Mouse (Mus musculus): ENCODE measurements around the gene Alg10b. TPM values are rescaled to one million over a fixed set of nuclear protein-coding genes. Genes with fewer than 3 reads are reported as not detected.
"Not testable (repeated sequence)": the region's sequence is repeated elsewhere in the genome, so short reads cannot be mapped to it uniquely, and the experiment has no call there.

Alg10b gene
- 38.6 and 39.1 TPM in 2 replicates for polyA plus RNA-seq (2015; fragmentation: Nextera tagmentation; extraction: Ambion mirVana)

GRCm38 (mm10) chr15:90223969-90224750 is at the start of gene Alg10b:
Alg10b (plus strand) TSS chr15:90224311.
- Histone ChIP-seq H3K9me3 (replicated peaks) (no peaks in the 10 kb centered on the region), H3K4me1 (peaks cover 22% of the 10 kb centered on the region), H3K36me3 (peaks cover 20% of the 10 kb centered on the region), H3K27me3 (replicated peaks) (no peaks in the 10 kb centered on the region), H3K4me2 (peak within 1 kb of the TSS; percentile 81), H3K27ac (replicated peaks) (peak within 1 kb of the TSS; percentile 90), H3K9ac (replicated peaks) (peak within 1 kb of the TSS; percentile 81), H3K4me3 (replicated peaks) (peak within 1 kb of the TSS; percentile 82)
- ATAC-seq (ENCODE audit: low FRiP score), result peak; percentile 100
- WGBS, result under 1% methylated on average over 54 of the region's 59 CpGs

- not testable (repeated sequence) for H3K4me3 ChIP-seq (replicated peaks); H3K9ac ChIP-seq (replicated peaks); H3K27ac ChIP-seq (replicated peaks); H3K4me2 ChIP-seq; H3K4me1 ChIP-seq; H3K9me3 ChIP-seq (replicated peaks); H3K36me3 ChIP-seq; H3K27me3 ChIP-seq (replicated peaks); ATAC-seq (ENCODE audit: low FRiP score)
- 84% methylated on average over 8 of the region's 8 CpGs for WGBS
Measured at GRCm38 (mm10) chr15:90183108-90183507, 41.0 kb upstream of the Alg10b start.

GRCm38 (mm10) chr15:90183511-90183910 is 40.6 kb upstream of the Alg10b start:
- no peak overlapping the region for H3K9ac ChIP-seq (replicated peaks)
- no peak for ATAC-seq (ENCODE audit: low FRiP score)
- H3K4me2 ChIP-seq, result no peak overlapping the region
- H3K27me3 ChIP-seq (replicated peaks), result no peaks in the 10 kb centered on the region
- H3K27ac ChIP-seq (replicated peaks), result no peak overlapping the region
- no peak overlapping the region for H3K4me3 ChIP-seq (replicated peaks)
- no peaks in the 10 kb centered on the region for H3K36me3 ChIP-seq
- no peaks in the 10 kb centered on the region for H3K4me1 ChIP-seq
- WGBS, result 90% methylated on average over 6 of the region's 6 CpGs
- H3K9me3 ChIP-seq (replicated peaks), result no peaks in the 10 kb centered on the region

- H3K9me3 ChIP-seq (replicated peaks), result no peaks in the 10 kb centered on the region
- H3K9ac ChIP-seq (replicated peaks), result no peak overlapping the region
- no peak overlapping the region for H3K4me3 ChIP-seq (replicated peaks)
- H3K36me3 ChIP-seq, result no peaks in the 10 kb centered on the region
- no peaks in the 10 kb centered on the region for H3K27me3 ChIP-seq (replicated peaks)
- no peak overlapping the region for H3K4me2 ChIP-seq
- WGBS, result 93% methylated on average over 3 of the region's 3 CpGs
- no peak overlapping the region for H3K27ac ChIP-seq (replicated peaks)
- no peaks in the 10 kb centered on the region for H3K4me1 ChIP-seq
- ATAC-seq (ENCODE audit: low FRiP score), result no peak
Measured at GRCm38 (mm10) chr15:90184743-90185142, 39.4 kb upstream of the Alg10b start.

- no peak for ATAC-seq (ENCODE audit: low FRiP score)
- no peak overlapping the region for H3K27ac ChIP-seq (replicated peaks)
- no peak overlapping the region for H3K4me3 ChIP-seq (replicated peaks)
- 77% methylated on average over 9 of the region's 9 CpGs for WGBS
- no peaks in the 10 kb centered on the region for H3K4me1 ChIP-seq
- no peaks in the 10 kb centered on the region for H3K9me3 ChIP-seq (replicated peaks)
- H3K4me2 ChIP-seq, result no peak overlapping the region
- H3K9ac ChIP-seq (replicated peaks), result no peak overlapping the region
- no peaks in the 10 kb centered on the region for H3K27me3 ChIP-seq (replicated peaks)
- no peaks in the 10 kb centered on the region for H3K36me3 ChIP-seq
Measured at GRCm38 (mm10) chr15:90189477-90189876, 34.6 kb upstream of the Alg10b start.

- Histone ChIP-seq H3K4me3 (replicated peaks) (no peak overlapping the region), H3K36me3 (no peaks in the 10 kb centered on the region), H3K27ac (replicated peaks) (no peak overlapping the region), H3K4me1 (peaks cover 5% of the 10 kb centered on the region; the same call in 1 of the 2 replicates), H3K4me2 (no peak overlapping the region), H3K27me3 (replicated peaks) (no peaks in the 10 kb centered on the region), H3K9ac (replicated peaks) (no peak overlapping the region), H3K9me3 (replicated peaks) (no peaks in the 10 kb centered on the region)
- ATAC-seq (ENCODE audit: low FRiP score), result no peak
- WGBS, result 64% methylated on average over 8 of the region's 8 CpGs
Measured at GRCm38 (mm10) chr15:90213946-90214345, 10.2 kb upstream of the Alg10b start.

GRCm38 (mm10) chr15:90214913-90215312 is 9.2 kb upstream of the Alg10b start:
- peaks cover 5% of the 10 kb centered on the region; the same call in 1 of the 2 replicates for H3K4me1 ChIP-seq
- no peak overlapping the region for H3K4me3 ChIP-seq (replicated peaks)
- no peaks in the 10 kb centered on the region for H3K27me3 ChIP-seq (replicated peaks)
- WGBS, result 16% methylated on average over 6 of the region's 6 CpGs
- H3K4me2 ChIP-seq, result no peak overlapping the region
- H3K9ac ChIP-seq (replicated peaks), result no peak overlapping the region
- 0 out of 2 replicates have a peak, but pooled peaks have one; percentile 55 for ATAC-seq (ENCODE audit: low FRiP score)
- no peaks in the 10 kb centered on the region for H3K9me3 ChIP-seq (replicated peaks)
- no peaks in the 10 kb centered on the region for H3K36me3 ChIP-seq
- no peak overlapping the region for H3K27ac ChIP-seq (replicated peaks)

GRCm38 (mm10) chr15:90225058-90225575 is 1.0 kb downstream of the Alg10b start:
- ATAC-seq (ENCODE audit: low FRiP score), result no peak
- peaks cover 22% of the 10 kb centered on the region for H3K4me1 ChIP-seq
- no peaks in the 10 kb centered on the region for H3K27me3 ChIP-seq (replicated peaks)
- no peak overlapping the region for H3K27ac ChIP-seq (replicated peaks)
- peak overlapping the region; percentile 82 for H3K4me3 ChIP-seq (replicated peaks)
- peak overlapping the region; percentile 81 for H3K4me2 ChIP-seq
- no peaks in the 10 kb centered on the region for H3K9me3 ChIP-seq (replicated peaks)
- peaks cover 30% of the 10 kb centered on the region for H3K36me3 ChIP-seq
- peak overlapping the region; percentile 81 for H3K9ac ChIP-seq (replicated peaks)
- WGBS, result 69% methylated on average over 4 of the region's 4 CpGs

- ATAC-seq (ENCODE audit: low FRiP score), result no peak
- no peak overlapping the region for H3K27ac ChIP-seq (replicated peaks)
- WGBS, result 38% methylated on average over 2 of the region's 2 CpGs
- H3K27me3 ChIP-seq (replicated peaks), result no peaks in the 10 kb centered on the region
- no peaks in the 10 kb centered on the region for H3K9me3 ChIP-seq (replicated peaks)
- no peak overlapping the region for H3K4me3 ChIP-seq (replicated peaks)
- H3K4me1 ChIP-seq, result 0 out of 2 replicates have a peak, but pooled peaks cover 3% of the 10 kb centered on the region
- H3K4me2 ChIP-seq, result no peak overlapping the region
- no peak overlapping the region for H3K9ac ChIP-seq (replicated peaks)
- peaks cover 5% of the 10 kb centered on the region for H3K36me3 ChIP-seq
Measured at GRCm38 (mm10) chr15:90237657-90238056, 13.5 kb downstream of the Alg10b start.

GRCm38 (mm10) chr15:90244081-90244480 is 20.0 kb downstream of the Alg10b start:
- ATAC-seq (ENCODE audit: low FRiP score), result no peak
- WGBS, result 80% methylated on average over 5 of the region's 5 CpGs
- H3K4me1 ChIP-seq, result no peaks in the 10 kb centered on the region

GRCm38 (mm10) chr15:90249694-90250093 is 25.6 kb downstream of the Alg10b start:
- Histone ChIP-seq H3K4me2 (no peak overlapping the region), H3K27ac (replicated peaks) (no peak overlapping the region), H3K9me3 (replicated peaks) (no peaks in the 10 kb centered on the region), H3K4me1 (peaks cover 3% of the 10 kb centered on the region), H3K9ac (replicated peaks) (no peak overlapping the region), H3K4me3 (replicated peaks) (no peak overlapping the region), H3K36me3 (no peaks in the 10 kb centered on the region), H3K27me3 (replicated peaks) (no peaks in the 10 kb centered on the region)
- 26% methylated on average over 3 of the region's 3 CpGs for WGBS
- no peak for ATAC-seq (ENCODE audit: low FRiP score)

More at GRCm38 (mm10) chr15:90244081-90244480, 20.0 kb downstream of the Alg10b start:
- no peak overlapping the region for H3K4me2 ChIP-seq
- no peaks in the 10 kb centered on the region for H3K36me3 ChIP-seq
- H3K9ac ChIP-seq (replicated peaks), result no peak overlapping the region
- no peaks in the 10 kb centered on the region for H3K27me3 ChIP-seq (replicated peaks)
- H3K4me3 ChIP-seq (replicated peaks), result no peak overlapping the region
- H3K27ac ChIP-seq (replicated peaks), result no peak overlapping the region
- H3K9me3 ChIP-seq (replicated peaks), result no peaks in the 10 kb centered on the region

- ATAC-seq (ENCODE audit: low FRiP score), result no peak
- WGBS, result 87% methylated on average over 7 of the region's 7 CpGs
- Histone ChIP-seq H3K4me2 (no peak overlapping the region), H3K36me3 (no peaks in the 10 kb centered on the region), H3K9ac (replicated peaks) (no peak overlapping the region), H3K4me3 (replicated peaks) (no peak overlapping the region), H3K9me3 (replicated peaks) (no peaks in the 10 kb centered on the region), H3K27ac (replicated peaks) (no peak overlapping the region), H3K4me1 (no peaks in the 10 kb centered on the region), H3K27me3 (replicated peaks) (no peaks in the 10 kb centered on the region)
Measured at GRCm38 (mm10) chr15:90282876-90283275, 58.8 kb downstream of the Alg10b start.

Measured in neural tube, embryonic 15.5 days (tissue).